Mouse (Mus musculus) spleen, adult 2 months (tissue): ENCODE measurements around the gene Eps15l1.

Experiments
- CTCF ChIP-seq: fragments of 200-500 bp; IDR thresholded peaks from 2 replicates; pipeline ENCODE4 v1.5.1; 2011; ENCODE audit warnings: mild to moderate bottlenecking, inconsistent platforms; ENCODE audit not compliant: insufficient read depth, insufficient read length, insufficient replicate concordance; ENCODE audit errors: extremely low read depth
- POLR2A ChIP-seq: fragments of 200-500 bp; IDR thresholded peaks from 2 replicates; pipeline ENCODE4 v1.6.1; 2011; ENCODE audit warnings: low read depth, low read length, inconsistent platforms

DNA sequence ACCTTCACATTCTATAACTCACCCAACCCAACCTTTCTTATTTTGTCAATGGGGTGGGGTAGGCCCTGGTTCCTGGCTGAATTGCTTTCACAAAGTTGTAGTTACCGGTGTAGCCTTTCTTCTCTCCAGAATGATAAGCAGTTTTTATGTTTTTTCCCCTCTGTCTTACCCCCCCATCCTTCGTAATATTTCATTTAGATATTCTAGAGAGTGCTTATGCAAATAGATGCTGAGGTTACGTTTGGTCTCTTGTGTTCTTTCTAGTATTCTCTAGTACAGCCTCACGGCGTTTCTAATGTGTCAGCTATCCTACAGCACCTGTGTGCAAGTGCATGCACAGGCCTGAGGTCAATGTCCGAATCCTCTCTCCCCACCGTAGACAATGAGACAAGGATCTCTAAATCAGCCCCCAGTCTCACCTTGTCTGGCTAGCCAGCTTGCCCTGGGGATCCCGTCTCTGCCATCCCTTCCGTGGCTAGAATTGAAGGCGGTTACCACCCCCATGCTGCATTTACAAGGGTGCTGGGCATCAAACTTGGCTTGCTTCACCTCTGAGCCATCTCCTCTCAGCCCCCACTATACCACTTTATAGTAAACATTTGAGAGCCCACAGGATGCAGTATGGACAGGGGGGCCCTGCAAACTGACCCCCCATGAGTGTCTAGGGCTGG, 97.1 kb downstream of the Eps15l1 start:
- TF ChIP-seq CTCF (no peak), POLR2A (no peak)
